Mouse (Mus musculus) cerebellum, adult 2 months (tissue): Measurements from ENCODE around the gene Lypd6.

Source experiments
- CTCF ChIP-seq: fragments of 200-500 bp; IDR thresholded peaks from 2 replicates; pipeline ENCODE4 v1.5.1; 2011; ENCODE audit warnings: low read depth, mild to moderate bottlenecking, control low read depth, low read length, moderate library complexity, borderline replicate concordance; ENCODE audit not compliant: insufficient read depth
- POLR2A ChIP-seq: fragments of 200-500 bp; IDR thresholded peaks from 2 replicates; pipeline ENCODE4 v1.6.1; 2011; ENCODE audit warnings: low read length, control low read depth, borderline replicate concordance; ENCODE audit not compliant: insufficient read depth

DNA sequence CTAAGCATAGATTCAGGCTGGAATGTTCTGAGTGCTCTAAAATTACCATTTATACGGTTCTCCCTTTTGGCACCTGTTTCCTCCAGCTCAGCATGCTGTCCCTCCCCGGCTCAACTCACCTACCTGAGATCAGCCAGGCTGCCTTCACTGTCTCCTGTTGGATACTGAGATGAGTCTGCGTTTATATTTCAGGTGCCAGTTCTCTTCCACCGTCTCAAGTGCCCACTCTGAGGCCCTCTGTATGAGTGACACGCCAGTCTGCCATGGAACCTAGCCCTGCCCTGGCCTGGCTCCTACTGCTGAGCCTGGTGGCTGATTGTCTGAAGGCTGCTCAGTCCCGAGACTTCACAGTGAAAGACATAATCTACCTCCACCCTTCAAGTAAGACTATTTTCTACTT lies 99.0 kb downstream of the Lypd6 start:
- TF ChIP-seq CTCF (no peak), POLR2A (no peak)
